Mouse (Mus musculus) neutrophil, adult 5-6 weeks (primary cell): Measurements from ENCODE around the gene Rhof. TPM values are rescaled to one million over a fixed set of nuclear protein-coding genes. Genes with fewer than 3 reads are reported as not detected.
"Not testable (repeated sequence)": the region's sequence is repeated elsewhere in the genome, so short reads cannot be mapped to it uniquely, and the experiment has no call there.

Experiments used
- ATAC-seq: fragments of 151-379, 151-347 bp; 2 replicates; pipeline ENCODE4 v1.8.0; 2017; ENCODE audit warnings: mild to moderate bottlenecking, moderate TSS enrichment; ENCODE audit not compliant: insufficient number of reproducible peaks, poor library complexity, low FRiP score, severe bottlenecking; ENCODE audit errors: extremely low read depth
- total RNA-seq: library from RNA; stranded (forward); fragments of 200-1000 nt; gene quantifications from 2 replicates; pipeline ENCODE4 v1.2.3, GENCODE M21; 2017

Rhof gene
- total RNA-seq, 1 experiment from 2014 or later = 32.0 TPM

- ATAC-seq = no peak
These were observed 49.0 kb downstream of the Rhof start for GRCm38 (mm10) chr5:123083340-123084050.

GRCm38 (mm10) chr5:123080510-123080909, 52.0 kb downstream of the Rhof start:
- no peak for ATAC-seq

GRCm38 (mm10) chr5:123080041-123080440, 52.5 kb downstream of the Rhof start:
- no peak for ATAC-seq

GRCm38 (mm10) chr5:123079568-123079967, 52.9 kb downstream of the Rhof start:
- ATAC-seq = no peak

- peak; percentile 8; the same call in 1 of the 2 replicates for ATAC-seq
These were observed 55.8 kb downstream of the Rhof start for GRCm38 (mm10) chr5:123076419-123077281.

GRCm38 (mm10) chr5:123075576-123076418, 56.7 kb downstream of the Rhof start:
- ATAC-seq = peak; percentile 66

- no peak for ATAC-seq
These were observed 63.8 kb downstream of the Rhof start for GRCm38 (mm10) chr5:123068714-123069113.

GRCm38 (mm10) chr5:123068115-123068514, 64.4 kb downstream of the Rhof start, which contains the start of gene Tmem120b:
TSS of gene Tmem120b (plus strand) at chr5:123068415.
- ATAC-seq = no peak

- ATAC-seq = peak; percentile 69; the same call in 1 of the 2 replicates
These were observed 65.0 kb downstream of the Rhof start for GRCm38 (mm10) chr5:123067395-123067995.

- peak; percentile 53; the same call in 1 of the 2 replicates for ATAC-seq
These were observed 68.3 kb downstream of the Rhof start for GRCm38 (mm10) chr5:123064207-123064606.

- no peak for ATAC-seq
These were observed 69.4 kb downstream of the Rhof start for GRCm38 (mm10) chr5:123063141-123063540.

GRCm38 (mm10) chr5:123061402-123061749, 71.1 kb downstream of the Rhof start:
- not testable (repeated sequence) for ATAC-seq

GRCm38 (mm10) chr5:123060706-123061401, 71.6 kb downstream of the Rhof start:
- ATAC-seq = no peak

- ATAC-seq = peak; percentile 31; the same call in 1 of the 2 replicates
These were observed 72.6 kb downstream of the Rhof start for GRCm38 (mm10) chr5:123059757-123060520.

GRCm38 (mm10) chr5:123058251-123059102, 74.0 kb downstream of the Rhof start:
- ATAC-seq = no peak

- ATAC-seq = peak; percentile 89
These were observed 74.9 kb downstream of the Rhof start for GRCm38 (mm10) chr5:123057366-123058250.
